Mouse (Mus musculus): ENCODE results near the gene Zc3h12d. TPM values are rescaled to one million over a fixed set of nuclear protein-coding genes. Genes with fewer than 3 reads are reported as not detected.
A peak's percentile ranks its signal among the peaks of the same experiment; 100 is the strongest.
"Not testable (repeated sequence)": the region's sequence is repeated elsewhere in the genome, so short reads cannot be mapped to it uniquely, and the experiment has no call there.

Gene Zc3h12d
- total RNA-seq, 2 experiments from 2014 or later, result 0.05 TPM; not detected in 1

DNA sequence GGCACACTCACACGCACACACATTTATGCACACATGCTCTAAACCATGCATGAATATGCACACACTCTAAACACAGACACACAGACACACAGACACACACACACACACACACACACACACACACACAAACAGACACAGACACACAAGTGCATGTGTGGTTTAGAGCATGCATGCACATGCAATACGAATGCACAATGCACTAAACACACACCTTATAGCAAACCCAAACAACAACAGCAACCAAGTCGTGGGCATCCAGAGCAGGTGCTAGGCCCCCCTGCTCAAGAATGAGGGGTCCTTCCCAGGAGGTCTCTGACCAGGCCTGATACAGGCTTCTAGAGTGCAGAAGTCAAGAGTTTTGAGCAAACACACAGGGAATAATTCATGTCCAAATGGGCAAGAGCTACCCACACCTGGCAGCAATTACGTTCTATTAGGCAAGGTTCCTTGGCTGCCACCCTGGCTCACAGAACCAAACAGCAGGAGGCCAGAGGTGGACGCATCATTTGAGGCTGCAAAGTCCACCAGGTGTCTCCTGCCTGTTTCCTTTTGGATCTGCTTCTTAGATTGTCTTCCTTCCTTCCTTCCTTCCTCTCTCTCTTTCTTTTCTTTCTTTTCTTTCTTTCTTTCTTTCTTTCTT lies 39.2 kb downstream of the Zc3h12d start:
- no peak for DNase-seq

DNA sequence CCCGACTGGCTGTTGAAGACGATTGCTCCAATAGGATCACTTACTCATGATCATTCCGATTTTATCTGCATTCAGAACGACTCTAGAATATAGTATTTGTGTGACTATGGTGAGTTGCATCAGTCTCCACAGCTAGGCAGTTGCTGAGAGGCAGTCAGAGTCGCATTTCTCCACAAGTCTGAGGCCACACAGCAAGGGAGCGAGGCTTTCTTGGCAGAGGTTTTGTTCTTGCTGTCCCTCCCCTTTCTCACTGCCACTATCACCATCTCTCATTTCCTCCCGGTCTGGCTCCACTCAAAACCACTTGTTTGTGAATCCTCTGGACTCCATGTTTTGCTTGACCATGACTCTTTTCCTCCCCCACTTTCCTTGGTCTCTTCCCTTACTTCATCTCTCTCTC lies 41.9 kb downstream of the Zc3h12d start:
- DNase-seq, result no peak

DNA sequence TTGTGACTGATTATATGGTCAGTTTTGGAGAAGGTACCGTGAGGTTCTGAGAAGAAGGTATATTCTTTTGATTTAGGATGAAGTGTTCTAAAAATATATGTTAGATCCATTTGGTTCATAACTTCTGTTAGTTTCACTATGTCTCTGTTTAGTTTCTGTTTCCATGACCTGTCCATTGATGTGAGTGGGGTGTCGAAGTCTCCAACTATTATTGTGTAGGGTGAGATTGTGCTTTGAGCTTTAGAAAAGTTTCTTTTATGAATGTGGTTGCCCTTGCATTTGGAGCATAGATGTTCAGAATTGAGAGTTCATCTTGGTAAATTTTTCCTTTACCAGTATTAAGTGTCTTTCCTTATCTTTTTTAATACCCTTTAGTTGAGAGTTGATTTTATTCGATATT lies 48.0 kb downstream of the Zc3h12d start:
- not testable (repeated sequence) for DNase-seq

DNA sequence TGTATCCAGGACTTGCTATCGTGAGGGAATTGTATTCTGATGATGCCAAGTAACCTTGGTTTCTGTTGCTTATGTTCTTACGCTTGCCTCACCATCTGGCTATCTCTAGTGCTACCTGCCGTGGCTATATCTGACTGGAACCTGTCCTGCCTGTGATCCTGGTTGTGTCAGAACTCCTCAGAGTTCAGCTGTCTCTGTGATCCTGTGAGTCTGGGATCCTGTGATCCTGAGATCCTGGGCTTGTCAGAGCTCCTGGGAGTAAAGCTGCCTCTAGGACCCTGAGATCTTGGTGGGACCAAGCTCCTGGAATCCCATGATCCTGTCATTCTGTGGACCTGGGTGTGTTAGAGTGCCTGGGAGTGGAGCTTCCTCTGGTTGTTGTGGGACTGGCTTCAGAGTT lies 49.7 kb downstream of the Zc3h12d start:
- DNase-seq, result no peak

DNA sequence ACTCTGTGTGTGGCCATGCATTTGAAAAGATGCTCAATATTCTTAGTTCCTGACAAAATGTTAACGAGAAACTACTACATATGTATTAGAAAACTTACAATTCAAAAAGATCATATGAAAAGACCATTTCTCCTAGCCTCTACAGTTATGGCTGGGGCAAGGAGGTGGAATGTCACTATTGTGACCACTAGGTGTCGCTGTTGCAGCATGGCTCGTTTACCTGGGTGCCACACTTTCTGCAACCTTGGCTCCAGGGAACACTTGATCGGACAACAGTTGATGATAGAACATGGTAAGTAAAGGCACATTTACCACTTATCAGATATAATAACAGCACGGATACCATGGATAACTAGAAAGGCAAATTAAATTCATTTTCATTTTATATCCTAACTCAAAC lies 51.3 kb downstream of the Zc3h12d start:
- peak; percentile 34 for DNase-seq

DNA sequence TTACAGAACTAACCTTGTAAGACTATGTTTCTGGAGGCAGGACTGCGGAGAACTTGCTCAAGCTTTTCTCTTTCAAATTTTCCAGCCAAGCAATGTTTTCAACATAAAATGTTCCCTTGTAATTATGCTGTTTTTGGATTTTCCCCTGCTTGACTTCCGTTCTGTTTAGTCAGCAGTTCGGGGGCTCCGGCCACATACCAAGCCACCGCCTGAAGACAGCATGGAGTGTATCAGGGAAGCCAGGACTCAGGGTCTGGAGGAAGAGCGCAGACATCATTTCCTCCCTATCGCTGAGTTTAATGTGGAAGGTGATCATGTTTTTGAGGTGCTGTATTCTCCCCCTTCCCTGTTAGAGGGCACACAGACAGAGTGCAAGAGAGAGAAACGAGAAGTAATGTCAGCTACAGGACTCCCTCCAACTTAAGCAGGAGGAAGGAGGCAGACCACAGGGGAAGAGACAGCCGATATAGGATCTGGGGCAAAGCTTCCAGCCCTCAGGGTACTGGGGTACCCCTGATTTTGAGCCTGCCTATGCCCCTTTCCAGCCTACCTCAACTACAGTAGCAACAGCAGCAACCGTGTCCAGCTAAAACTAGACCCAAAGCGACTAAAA lies 56.1 kb downstream of the Zc3h12d start:
- no peak for DNase-seq

DNA sequence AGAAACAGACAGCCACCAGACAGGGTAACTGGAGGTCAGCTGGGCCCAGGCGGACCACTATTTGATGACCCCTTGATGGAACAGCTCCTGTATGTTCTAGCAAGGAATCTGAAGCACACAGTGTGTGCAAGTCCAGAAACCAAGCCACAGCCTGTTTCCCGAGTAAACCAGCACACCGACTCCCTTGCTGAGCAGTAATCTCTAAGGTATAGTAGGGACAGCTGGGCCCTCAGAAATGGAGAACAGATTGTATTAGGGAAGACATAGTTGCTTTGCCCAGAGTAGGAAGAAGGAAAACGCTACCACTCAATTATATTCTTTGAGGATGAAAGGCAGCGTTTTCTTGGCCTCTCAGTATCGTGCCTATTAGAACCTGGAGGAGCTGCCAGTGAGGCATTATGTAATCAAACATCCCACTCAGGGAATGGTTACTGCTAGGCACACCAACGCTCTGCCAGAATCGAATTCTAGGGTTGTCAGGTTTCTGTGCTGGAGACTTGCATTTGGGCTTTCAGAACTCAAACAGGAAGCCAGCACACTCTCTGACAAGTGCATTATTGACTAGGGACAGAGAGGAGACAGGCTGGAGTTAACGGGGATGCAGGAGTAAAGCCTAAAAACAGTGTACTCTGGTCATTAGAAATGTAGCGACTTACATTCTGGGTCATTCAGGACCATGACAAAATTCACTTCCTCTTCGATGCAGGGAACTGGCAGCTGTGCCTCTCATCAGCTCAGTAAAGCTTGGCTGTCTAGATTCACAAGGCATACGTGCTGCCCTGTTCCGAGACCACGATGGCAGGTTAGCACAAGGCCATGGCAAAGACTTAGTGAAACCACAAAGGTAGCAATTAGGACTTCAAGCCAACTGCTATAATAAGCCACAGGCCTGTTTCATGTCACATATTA lies 68.7 kb downstream of the Zc3h12d start:
- no peak for DNase-seq

DNA sequence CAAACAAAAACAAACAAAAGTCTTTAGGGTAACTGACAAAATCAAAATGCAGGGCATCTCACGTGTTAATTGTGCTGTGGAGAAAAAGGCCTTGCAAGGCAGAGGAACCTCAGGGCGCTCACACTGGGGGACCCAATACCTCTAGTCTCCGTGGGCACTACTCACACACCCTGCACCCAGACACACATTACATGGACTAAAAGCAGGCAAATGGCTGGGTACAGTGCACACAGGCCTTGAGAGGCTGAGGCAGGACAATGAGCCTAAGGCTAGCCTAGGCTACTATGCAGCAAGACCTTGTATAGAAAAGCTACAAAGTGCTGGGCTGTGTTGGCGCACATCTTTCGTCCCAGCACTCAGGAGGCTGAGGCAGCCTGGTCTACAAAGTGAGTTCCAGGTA lies 71.9 kb downstream of the Zc3h12d start:
- no peak for DNase-seq

DNA sequence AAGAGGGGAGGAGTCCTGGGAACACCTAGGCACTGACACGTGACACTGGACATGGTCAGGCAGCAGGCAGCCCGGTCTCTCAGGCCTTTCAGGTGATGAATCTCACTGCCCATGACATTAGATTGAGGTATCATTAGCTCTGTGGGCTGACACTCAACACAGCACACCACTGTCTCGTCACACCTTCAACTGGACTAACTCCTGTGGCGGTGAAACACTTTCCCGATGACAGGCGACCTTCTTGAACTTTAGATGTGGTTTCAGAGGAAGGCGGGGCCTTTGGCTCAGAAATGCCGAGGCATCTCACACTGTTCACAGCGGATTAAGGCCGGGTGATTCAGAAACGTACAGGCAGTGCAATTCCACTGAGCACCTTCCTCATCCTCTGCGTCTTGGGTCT lies 74.9 kb downstream of the Zc3h12d start:
- no peak for DNase-seq

DNA sequence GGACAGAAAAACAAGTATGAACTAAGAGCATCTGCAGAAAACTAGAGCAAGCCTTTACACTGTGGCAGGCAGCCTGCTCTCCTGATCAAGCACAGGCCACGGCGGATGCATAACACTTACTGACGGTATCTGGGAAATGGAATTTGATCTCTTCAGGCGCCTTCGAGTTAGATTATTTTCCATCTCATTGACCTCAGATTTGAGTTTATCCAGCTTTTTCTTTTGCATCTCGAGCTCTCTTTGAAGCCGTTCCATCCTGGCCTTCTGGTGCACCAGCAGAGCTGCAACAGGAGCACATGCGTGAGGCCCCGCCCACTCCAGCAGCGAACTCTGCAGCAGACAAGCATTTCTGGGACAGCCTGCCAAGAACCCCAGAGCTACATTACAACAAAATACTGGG lies 79.0 kb downstream of the Zc3h12d start:
- no peak for DNase-seq

Small RNA genes within 50 kb of the gene (microRNA-seq; reads per million reads assigned to microRNA genes)
- 0 to 0.74 reads per million in 2 experiments for gene Mir5104 (ENCODE audit: borderline replicate concordance in 2 of 2)

Other genes starting within 250 kb of the Zc3h12d start
- gene Lrp11, start 242.7 kb upstream of the Zc3h12d start, total RNA-seq (2021), result 1 to 10 TPM; 2.2 to 2.6 TPM
- gene Nup43, start 165.0 kb upstream of the Zc3h12d start, total RNA-seq (2021), result 1 to 10 TPM; 4.9 to 5.1 TPM
- gene Pcmt1, start 151.3 kb upstream of the Zc3h12d start, total RNA-seq (2021), result 100 to 1,000 TPM in 1 of 2 experiments, 10 to 100 TPM in 1; 97.2 to 102 TPM
- gene Lats1, start 151.3 kb upstream of the Zc3h12d start, total RNA-seq (2021), result 10 to 100 TPM in 1 of 2 experiments, 1 to 10 TPM in 1; 9.8 to 10.7 TPM
- 10 to 100 TPM in 1 of 2 experiments, 1 to 10 TPM in 1; 9.7 to 10.7 TPM for gene Katna1, start 106.5 kb upstream of the Zc3h12d start, total RNA-seq (2021)
- gene Ginm1, start 39.6 kb upstream of the Zc3h12d start, total RNA-seq (2021), result 10 to 100 TPM; 87.1 to 92.7 TPM
- gene Ppil4, start 39.6 kb upstream of the Zc3h12d start, total RNA-seq (2021), result 10 to 100 TPM; 10.2 to 10.5 TPM
- 10 to 100 TPM; 55.3 to 68.8 TPM for gene Tab2, start 123.8 kb downstream of the Zc3h12d start, total RNA-seq (2021)

All from gastrocnemius, postnatal 25 days (tissue).